Mouse (Mus musculus) spleen, postnatal 14 days (tissue): ENCODE measurements at regions not wholly inside any gene's neighbourhood (a gene's known extent, or its start where the extent isn't known, plus 50 kb on each side); places are given as distances from the start of the nearest gene placed in this dataset.

Experiments
- DNase-seq, 2 experiments: peaks; one replicate each; pipeline ENCODE4 v3.0.0; 2021 to 2022; ENCODE audit warnings: low spot score in 2 of 2

GRCm38 (mm10) chr7:124857106-124857505, 587.4 kb upstream of the Kdm8 start:
- DNase-seq: no peak

GRCm38 (mm10) chr7:124861397-124861796, 583.1 kb upstream of the Kdm8 start:
- no peak for DNase-seq

- DNase-seq: no peak
Measured at GRCm38 (mm10) chr7:124868133-124868603, 576.3 kb upstream of the Kdm8 start.

GRCm38 (mm10) chr7:124868621-124869020, 575.9 kb upstream of the Kdm8 start:
- DNase-seq: no peak

- no peak for DNase-seq
Measured at GRCm38 (mm10) chr7:124880771-124881170, 563.7 kb upstream of the Kdm8 start.

GRCm38 (mm10) chr7:124907233-124907632, 537.2 kb upstream of the Kdm8 start:
- no peak for DNase-seq

- DNase-seq: no peak
Measured at GRCm38 (mm10) chr7:124907662-124908296, 536.7 kb upstream of the Kdm8 start.

- no peak for DNase-seq
Measured at GRCm38 (mm10) chr7:124914061-124914460, 530.4 kb upstream of the Kdm8 start.

- DNase-seq: no peak
Measured at GRCm38 (mm10) chr7:124914479-124914878, 530.0 kb upstream of the Kdm8 start.

GRCm38 (mm10) chr7:124914972-124915371, 529.5 kb upstream of the Kdm8 start:
- no peak for DNase-seq

GRCm38 (mm10) chr7:124915637-124916036, 528.8 kb upstream of the Kdm8 start:
- DNase-seq: no peak

- no peak for DNase-seq
Measured at GRCm38 (mm10) chr7:124917606-124918120, 526.8 kb upstream of the Kdm8 start.

- DNase-seq: no peak
Measured at GRCm38 (mm10) chr7:124922806-124923205, 521.7 kb upstream of the Kdm8 start.

- DNase-seq: no peak
Measured at GRCm38 (mm10) chr7:124933573-124933972, 510.9 kb upstream of the Kdm8 start.

GRCm38 (mm10) chr7:124939357-124939756, 505.1 kb upstream of the Kdm8 start:
- no peak for DNase-seq

- no peak for DNase-seq
Measured at GRCm38 (mm10) chr7:124941527-124941926, 502.9 kb upstream of the Kdm8 start.

GRCm38 (mm10) chr7:124946424-124946823, 498.1 kb upstream of the Kdm8 start:
- DNase-seq: no peak

- no peak for DNase-seq
Measured at GRCm38 (mm10) chr7:124957329-124957728, 487.1 kb upstream of the Kdm8 start.

- DNase-seq: no peak
Measured at GRCm38 (mm10) chr7:124974870-124975488, 469.5 kb upstream of the Kdm8 start.

GRCm38 (mm10) chr7:124989456-124989855, 455.0 kb upstream of the Kdm8 start:
- DNase-seq: no peak

GRCm38 (mm10) chr7:124990695-124991094, 453.8 kb upstream of the Kdm8 start:
- DNase-seq: no peak

GRCm38 (mm10) chr7:124996538-124996937, 447.9 kb upstream of the Kdm8 start:
- no peak for DNase-seq

- no peak for DNase-seq
Measured at GRCm38 (mm10) chr7:125000669-125001068, 443.8 kb upstream of the Kdm8 start.
